Mouse (Mus musculus): Measurements from ENCODE around the gene Gm11549. TPM values are rescaled to one million over a fixed set of nuclear protein-coding genes. Genes with fewer than 3 reads are reported as not detected.

Gene Gm11549
- 0.10 TPM for polyA plus RNA-seq (2014; fragmentation: Illumina TruSeq; extraction: RNeasy Lipid Tissue Mini Kit (QIAGEN cat#74804); ENCODE audit: low read depth, low replicate concordance)

DNA sequence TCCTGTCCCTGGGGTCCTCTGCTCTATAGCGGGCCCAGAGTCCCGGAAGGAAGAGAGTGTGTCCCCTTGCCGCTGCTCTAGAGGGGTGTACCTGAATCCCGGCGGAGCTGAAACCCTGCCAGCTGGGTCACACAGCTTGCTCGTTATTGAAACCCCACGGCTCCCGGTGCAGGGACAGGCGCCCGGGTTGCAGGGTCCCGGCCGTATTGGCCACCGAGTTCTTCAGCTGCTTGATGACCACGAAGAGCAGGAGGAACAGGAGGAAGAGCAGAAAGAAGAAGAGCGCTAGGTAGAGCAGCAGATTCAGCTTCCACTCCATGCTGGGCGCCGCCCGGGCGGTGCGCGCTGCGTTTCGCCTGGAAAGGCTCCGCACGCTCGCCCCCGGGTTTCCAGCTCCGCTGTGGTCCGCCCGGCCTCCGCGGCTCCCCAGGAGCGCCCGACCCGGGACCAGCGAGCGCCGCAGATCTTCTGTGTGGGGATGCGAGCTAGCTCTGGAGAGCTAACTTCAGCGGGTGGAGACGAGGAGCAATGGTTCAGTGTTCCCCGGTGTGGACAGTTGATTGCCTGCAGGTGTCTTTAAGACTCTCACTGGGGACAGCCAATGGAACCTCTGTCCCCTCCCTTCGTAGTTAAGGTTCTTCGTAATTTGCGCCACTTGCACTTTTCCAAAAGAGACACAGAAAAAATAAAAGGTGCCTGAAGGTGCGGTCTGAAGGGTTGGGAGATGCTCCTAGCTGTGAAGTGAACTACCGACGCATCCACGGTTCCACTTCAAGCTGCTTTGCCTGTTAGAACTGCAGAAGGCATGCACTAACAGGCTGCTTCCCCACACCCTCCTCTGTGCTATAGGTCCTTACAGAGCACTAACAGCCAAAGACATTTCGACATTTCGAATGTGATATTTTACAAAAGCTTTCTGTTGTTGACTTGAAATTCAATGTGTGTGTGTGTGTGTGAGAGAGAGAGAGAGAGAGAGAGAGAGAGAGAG, at the start of gene Gm11549:
Gene Gm11549 (minus strand): TSS at position 741 of the 988 bp plus-strand sequence.

DNA sequence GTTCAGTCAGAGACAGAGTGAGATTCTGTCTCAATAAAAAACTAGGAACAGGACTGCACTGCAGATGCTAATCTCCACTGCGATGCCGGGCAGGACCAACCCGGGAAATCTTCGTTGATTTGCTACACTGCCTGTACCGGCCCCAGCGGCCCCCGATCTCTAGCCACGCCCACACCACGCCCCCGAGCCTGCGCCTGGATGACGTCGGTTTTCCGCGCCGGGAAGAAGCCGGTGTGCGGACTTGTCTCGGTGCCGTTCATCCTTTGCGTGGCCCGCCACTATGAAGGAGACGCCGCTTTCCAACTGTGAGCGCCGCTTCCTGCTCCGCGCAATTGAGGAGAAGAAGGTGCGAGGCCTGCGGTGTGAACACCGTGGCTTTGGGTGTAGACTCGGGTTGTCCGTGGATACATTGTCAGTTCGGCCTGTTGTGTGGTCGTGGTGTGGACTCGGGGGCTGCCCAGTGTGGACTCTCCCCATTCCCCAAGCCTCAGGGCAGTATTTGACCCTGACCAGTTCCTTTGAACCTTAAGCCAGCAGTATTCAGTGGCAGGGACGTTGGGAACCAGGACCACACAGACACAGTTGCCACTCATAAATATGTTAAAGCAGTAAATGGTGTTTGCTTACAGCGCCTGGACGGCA, 30.9 kb upstream of the Gm11549 start, which contains the start of gene Exosc9:
Gene Exosc9 (plus strand): TSS at position 201 of the 642 bp plus-strand sequence.

DNA sequence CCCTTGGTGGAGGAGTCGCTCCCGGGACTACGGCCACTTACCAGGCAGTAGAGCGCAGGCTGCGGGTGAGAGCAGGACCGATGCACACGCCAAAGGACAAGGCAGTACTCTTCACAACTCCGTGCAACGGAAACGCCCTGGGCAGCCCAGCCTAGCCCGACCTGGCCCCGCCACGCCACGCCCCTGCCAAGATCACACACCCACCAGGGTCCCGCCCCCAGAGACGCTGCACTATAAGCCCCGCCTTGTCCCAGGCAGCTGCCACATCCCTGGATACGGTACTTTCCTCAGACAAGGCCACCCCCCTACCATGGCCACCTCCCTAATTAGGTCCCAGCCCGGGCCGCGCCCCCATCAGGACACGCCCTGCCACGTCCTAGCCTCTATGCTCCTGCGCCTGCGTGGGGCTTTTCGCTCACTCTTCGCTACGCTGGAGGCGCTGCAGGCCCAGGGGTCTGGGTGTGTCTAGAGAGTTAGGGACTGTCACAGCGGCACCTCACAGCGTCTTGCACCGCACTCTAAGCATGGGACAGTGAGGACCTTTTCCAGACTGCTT, 46.0 kb downstream of the Gm11549 start, which contains the start of the genes Anxa5 and 1810062G17Rik:
Gene Anxa5 (minus strand): TSS at position 363 of the 556 bp plus-strand sequence.
Gene 1810062G17Rik (plus strand): TSS at position 406 of the 556 bp plus-strand sequence.

Other genes with a start within 250 kb of the Gm11549 start
- gene Anxa5, start 45.9 kb downstream of the Gm11549 start, polyA plus RNA-seq (2014; fragmentation: Illumina TruSeq; extraction: RNeasy Lipid Tissue Mini Kit (QIAGEN cat#74804); ENCODE audit: low read depth, low replicate concordance): 343 TPM
- 10.3 TPM for gene 1810062G17Rik, start 45.9 kb downstream of the Gm11549 start, polyA plus RNA-seq (2014; fragmentation: Illumina TruSeq; extraction: RNeasy Lipid Tissue Mini Kit (QIAGEN cat#74804); ENCODE audit: low read depth, low replicate concordance)
- gene Exosc9, start 30.8 kb upstream of the Gm11549 start, polyA plus RNA-seq (2014; fragmentation: Illumina TruSeq; extraction: RNeasy Lipid Tissue Mini Kit (QIAGEN cat#74804); ENCODE audit: low read depth, low replicate concordance): 26.4 TPM
- gene Ccna2, start 50.3 kb upstream of the Gm11549 start, polyA plus RNA-seq (2014; fragmentation: Illumina TruSeq; extraction: RNeasy Lipid Tissue Mini Kit (QIAGEN cat#74804); ENCODE audit: low read depth, low replicate concordance): 2.1 TPM
- gene Bbs7, start 91.7 kb upstream of the Gm11549 start, polyA plus RNA-seq (2014; fragmentation: Illumina TruSeq; extraction: RNeasy Lipid Tissue Mini Kit (QIAGEN cat#74804); ENCODE audit: low read depth, low replicate concordance): 8.4 TPM
- gene Trpc3, start 168.4 kb upstream of the Gm11549 start, polyA plus RNA-seq (2014; fragmentation: Illumina TruSeq; extraction: RNeasy Lipid Tissue Mini Kit (QIAGEN cat#74804); ENCODE audit: low read depth, low replicate concordance): 1.3 TPM

All from adipose tissue, adult 10 weeks (tissue).